Mouse (Mus musculus) 3T3-L1 (cell line): Measurements from ENCODE around the gene Gjc1.

Source experiments
- DNase-seq: peaks from one replicate; pipeline ENCODE4 v3.0.0-alpha.2; 2015; ENCODE audit warnings: low read depth, low spot score

The Gjc1 gene

GRCm38 (mm10) chr11:102771916-102772714, 47.4 kb downstream of the Gjc1 start:
- no peak for DNase-seq

- no peak for DNase-seq
Observed at GRCm38 (mm10) chr11:102770662-102771435, 48.7 kb downstream of the Gjc1 start.

GRCm38 (mm10) chr11:102769993-102770661, 49.4 kb downstream of the Gjc1 start:
- DNase-seq = no peak

- no peak for DNase-seq
Observed at GRCm38 (mm10) chr11:102769141-102769540, 50.4 kb downstream of the Gjc1 start.

- DNase-seq = no peak
Observed at GRCm38 (mm10) chr11:102767055-102767670, 52.3 kb downstream of the Gjc1 start.

GRCm38 (mm10) chr11:102765416-102765815, 54.1 kb downstream of the Gjc1 start:
- no peak for DNase-seq

- no peak for DNase-seq
Observed at GRCm38 (mm10) chr11:102763009-102763767, 56.3 kb downstream of the Gjc1 start.

GRCm38 (mm10) chr11:102762248-102762647, 57.3 kb downstream of the Gjc1 start:
- DNase-seq = no peak

- no peak for DNase-seq
Observed at GRCm38 (mm10) chr11:102761309-102762210, 57.9 kb downstream of the Gjc1 start, which contains the start of gene Adam11. Gene Adam11 (plus strand): TSS chr11:102761439.

- DNase-seq = no peak
Observed at GRCm38 (mm10) chr11:102760805-102761308, 58.6 kb downstream of the Gjc1 start.

- no peak for DNase-seq
Observed at GRCm38 (mm10) chr11:102758977-102759376, 60.5 kb downstream of the Gjc1 start.

GRCm38 (mm10) chr11:102755391-102755790, 64.1 kb downstream of the Gjc1 start:
- no peak for DNase-seq

GRCm38 (mm10) chr11:102754416-102754815, 65.1 kb downstream of the Gjc1 start:
- DNase-seq = no peak

GRCm38 (mm10) chr11:102753591-102754324, 65.7 kb downstream of the Gjc1 start:
- DNase-seq = no peak

- DNase-seq = no peak
Observed at GRCm38 (mm10) chr11:102752896-102753590, 66.5 kb downstream of the Gjc1 start.

GRCm38 (mm10) chr11:102749712-102750111, 69.8 kb downstream of the Gjc1 start:
- DNase-seq = peak; percentile 41
